Mouse (Mus musculus): Measurements from ENCODE around the gene Ccnt1.

GRCm38 (mm10) chr15:98545151-98545550, 25.6 kb downstream of the Ccnt1 start:
- TF ChIP-seq GATA1 (IDR thresholded peaks at IDR 0.05; ENCODE audit: low read length): no peak
- no peak for TF ChIP-seq TAL1 (IDR thresholded peaks at IDR 0.05; ENCODE audit: low read length)
